Mouse (Mus musculus) lung, embryonic 15.5 days (tissue): ENCODE data around the gene Rbm38. TPM values are rescaled to one million over a fixed set of nuclear protein-coding genes. Genes with fewer than 3 reads are reported as not detected.
A peak's percentile ranks its signal among the peaks of the same experiment; 100 is the strongest.

Source experiments
- ATAC-seq: fragments of 200-750 bp; cut with Nextera tagmentation; 2 replicates; pipeline ENCODE4 v1.8.0; 2017; ENCODE audit warnings: moderate number of reproducible peaks, borderline replicate concordance; ENCODE audit not compliant: low FRiP score, low TSS enrichment; ENCODE audit errors: extremely low read depth
- H3K27ac ChIP-seq: fragments of 300-500 bp; sonication (generic); 2 replicates; pipeline ENCODE4 v1.5.1; 2015; ENCODE audit warnings: moderate library complexity, mild to moderate bottlenecking, inconsistent platforms
- H3K27me3 ChIP-seq: fragments of 300-500 bp; sonication (generic); 2 replicates; pipeline ENCODE4 v1.6.1; 2015; ENCODE audit warnings: inconsistent platforms
- H3K36me3 ChIP-seq: fragments of 300-500 bp; sonication (generic); 2 replicates; pipeline ENCODE4 v1.6.1; 2015; ENCODE audit warnings: inconsistent platforms
- H3K4me1 ChIP-seq: fragments of 300-500 bp; sonication (generic); 2 replicates; pipeline ENCODE4 v1.6.1; 2015; ENCODE audit warnings: inconsistent platforms
- H3K4me2 ChIP-seq: fragments of 300-500 bp; sonication (generic); 2 replicates; pipeline ENCODE4 v1.6.1; 2015; ENCODE audit warnings: inconsistent platforms, mild to moderate bottlenecking, moderate library complexity
- H3K4me3 ChIP-seq: fragments of 300-500 bp; sonication (generic); 2 replicates; pipeline ENCODE4 v1.5.1; 2015; ENCODE audit warnings: mild to moderate bottlenecking, inconsistent platforms
- H3K9ac ChIP-seq: fragments of 300-500 bp; sonication (generic); 2 replicates; pipeline ENCODE4 v1.6.1; 2015; ENCODE audit warnings: inconsistent platforms
- H3K9me3 ChIP-seq: fragments of 300-500 bp; sonication (generic); 2 replicates; pipeline ENCODE4 v1.6.1; 2016; ENCODE audit warnings: inconsistent platforms
- WGBS: fragments of 180-500 bp; shearing (Covaris S2); methylation state at CpG from one replicate; pipeline ENCODE4 v1.1.7; 2015; 5-methylcytosine and 5-hydroxymethylcytosine counted together
- polyA plus RNA-seq: library from polyadenylated mRNA; unstranded; fragments of >200 nt; fragmentation: Nextera tagmentation; extraction: Ambion mirVana; gene quantifications from 2 replicates; pipeline ENCODE4 v1.2.1, GENCODE M21; 2015

Gene Rbm38
- 32.0 and 33.3 TPM in 2 replicates for polyA plus RNA-seq

- Histone ChIP-seq H3K9ac (peak within 1 kb of the TSS; percentile 25), H3K36me3 (no peaks in the 10 kb centered on the region), H3K4me3 (peak within 1 kb of the TSS; percentile 63), H3K9me3 (no peaks in the 10 kb centered on the region), H3K4me2 (peak within 1 kb of the TSS; percentile 92), H3K4me1 (peaks cover 56% of the 10 kb centered on the region), H3K27ac (no peak within 1 kb of the TSS), H3K27me3 (peaks cover 11% of the 10 kb centered on the region)
- WGBS: 40% methylated on average over 11 of the region's 11 CpGs
- ATAC-seq: no peak
These were observed at the start of gene Rbm38 for GRCm38 (mm10) chr2:173020430-173020829. Gene Rbm38 (plus strand): TSS chr2:173020498.

- H3K4me3 ChIP-seq: no peak overlapping the region
- H3K4me2 ChIP-seq: no peak overlapping the region
- ATAC-seq: no peak
- no peaks in the 10 kb centered on the region for H3K27me3 ChIP-seq
- 0 out of 2 replicates have a peak, but pooled peaks cover 3% of the 10 kb centered on the region for H3K4me1 ChIP-seq
- no peak overlapping the region for H3K27ac ChIP-seq
- WGBS: 85% methylated on average over 2 of the region's 2 CpGs
- H3K9ac ChIP-seq: no peak overlapping the region
- no peaks in the 10 kb centered on the region for H3K36me3 ChIP-seq
- no peaks in the 10 kb centered on the region for H3K9me3 ChIP-seq
These were observed 48.4 kb upstream of the Rbm38 start for GRCm38 (mm10) chr2:172971865-172972264.

- Histone ChIP-seq H3K27me3 (no peaks in the 10 kb centered on the region), H3K4me1 (0 out of 2 replicates have a peak, but pooled peaks cover 14% of the 10 kb centered on the region), H3K4me2 (no peak overlapping the region), H3K36me3 (no peaks in the 10 kb centered on the region), H3K9me3 (no peaks in the 10 kb centered on the region), H3K4me3 (no peak overlapping the region), H3K9ac (no peak overlapping the region), H3K27ac (no peak overlapping the region)
- ATAC-seq: no peak
- 10% methylated on average over 7 of the region's 7 CpGs for WGBS
These were observed 46.3 kb upstream of the Rbm38 start for GRCm38 (mm10) chr2:172973806-172974565.

GRCm38 (mm10) chr2:172974701-172975100 is 45.6 kb upstream of the Rbm38 start:
- H3K36me3 ChIP-seq: no peaks in the 10 kb centered on the region
- H3K9me3 ChIP-seq: no peaks in the 10 kb centered on the region
- 34% methylated on average over 7 of the region's 7 CpGs for WGBS
- H3K9ac ChIP-seq: no peak overlapping the region
- 0 out of 2 replicates have a peak, but pooled peaks cover 14% of the 10 kb centered on the region for H3K4me1 ChIP-seq
- no peaks in the 10 kb centered on the region for H3K27me3 ChIP-seq
- no peak overlapping the region for H3K27ac ChIP-seq
- no peak overlapping the region for H3K4me2 ChIP-seq
- no peak for ATAC-seq
- no peak overlapping the region for H3K4me3 ChIP-seq

GRCm38 (mm10) chr2:172975159-172975558 is 45.1 kb upstream of the Rbm38 start:
- H3K27me3 ChIP-seq: no peaks in the 10 kb centered on the region
- 73% methylated on average over 6 of the region's 6 CpGs for WGBS
- no peak for ATAC-seq
- no peaks in the 10 kb centered on the region for H3K36me3 ChIP-seq
- no peak overlapping the region for H3K9ac ChIP-seq
- H3K9me3 ChIP-seq: no peaks in the 10 kb centered on the region
- no peak overlapping the region for H3K4me3 ChIP-seq
- 0 out of 2 replicates have a peak, but pooled peaks cover 14% of the 10 kb centered on the region for H3K4me1 ChIP-seq
- H3K27ac ChIP-seq: no peak overlapping the region
- no peak overlapping the region for H3K4me2 ChIP-seq

- 19% methylated on average over 7 of the region's 7 CpGs for WGBS
- Histone ChIP-seq H3K36me3 (no peaks in the 10 kb centered on the region), H3K27me3 (no peaks in the 10 kb centered on the region), H3K9me3 (no peaks in the 10 kb centered on the region), H3K4me1 (0 out of 2 replicates have a peak, but pooled peaks cover 14% of the 10 kb centered on the region), H3K4me3 (no peak overlapping the region), H3K27ac (no peak overlapping the region), H3K4me2 (peak overlapping the region; percentile 29), H3K9ac (no peak overlapping the region)
- 0 out of 2 replicates have a peak, but pooled peaks have one; percentile 43 for ATAC-seq
These were observed 43.5 kb upstream of the Rbm38 start for GRCm38 (mm10) chr2:172976661-172977238.

GRCm38 (mm10) chr2:172977409-172978130 is 42.7 kb upstream of the Rbm38 start, which contains the start of gene Spo11:
Gene Spo11 (plus strand): TSS chr2:172977700.
- H3K4me3 ChIP-seq: no peak within 1 kb of the TSS

GRCm38 (mm10) chr2:172978131-172978633 is 42.1 kb upstream of the Rbm38 start:
- Histone ChIP-seq H3K4me1 (0 out of 2 replicates have a peak, but pooled peaks cover 14% of the 10 kb centered on the region), H3K36me3 (no peaks in the 10 kb centered on the region), H3K9ac (no peak overlapping the region), H3K27ac (no peak overlapping the region), H3K27me3 (no peaks in the 10 kb centered on the region), H3K4me2 (no peak overlapping the region; the same call in 1 of the 2 replicates), H3K9me3 (no peaks in the 10 kb centered on the region), H3K4me3 (no peak overlapping the region)
- 45% methylated on average over 4 of the region's 4 CpGs for WGBS
- no peak for ATAC-seq

More at GRCm38 (mm10) chr2:172977409-172978130, 42.7 kb upstream of the Rbm38 start, which contains the start of gene Spo11:
- Histone ChIP-seq H3K4me1 (0 out of 2 replicates have a peak, but pooled peaks cover 14% of the 10 kb centered on the region), H3K27me3 (no peaks in the 10 kb centered on the region), H3K4me2 (peak within 1 kb of the TSS; percentile 29), H3K9ac (no peak within 1 kb of the TSS), H3K9me3 (no peaks in the 10 kb centered on the region), H3K27ac (no peak within 1 kb of the TSS), H3K36me3 (no peaks in the 10 kb centered on the region)
- 19% methylated on average over 14 of the region's 14 CpGs for WGBS
- peak; percentile 40; the same call in 1 of the 2 replicates for ATAC-seq

- 94% methylated on average over 36 of the region's 43 CpGs for WGBS
These were observed 40.5 kb upstream of the Rbm38 start for GRCm38 (mm10) chr2:172979666-172980345.

GRCm38 (mm10) chr2:172982776-172983561 is 37.3 kb upstream of the Rbm38 start:
- Histone ChIP-seq H3K9me3 (no peaks in the 10 kb centered on the region), H3K4me3 (no peak overlapping the region), H3K27ac (no peak overlapping the region), H3K36me3 (no peaks in the 10 kb centered on the region), H3K9ac (no peak overlapping the region), H3K4me2 (no peak overlapping the region), H3K4me1 (0 out of 2 replicates have a peak, but pooled peaks cover 1% of the 10 kb centered on the region), H3K27me3 (no peaks in the 10 kb centered on the region)
- no peak for ATAC-seq
- 43% methylated on average over 9 of the region's 9 CpGs for WGBS

More at GRCm38 (mm10) chr2:172979666-172980345, 40.5 kb upstream of the Rbm38 start:
- H3K9me3 ChIP-seq: no peaks in the 10 kb centered on the region
- ATAC-seq: no peak; the same call in 1 of the 2 replicates
- H3K4me3 ChIP-seq: no peak overlapping the region
- 0 out of 2 replicates have a peak, but pooled peaks cover 14% of the 10 kb centered on the region for H3K4me1 ChIP-seq
- no peak overlapping the region for H3K4me2 ChIP-seq
- no peak overlapping the region for H3K9ac ChIP-seq
- no peak overlapping the region for H3K27ac ChIP-seq
- no peaks in the 10 kb centered on the region for H3K27me3 ChIP-seq
- H3K36me3 ChIP-seq: no peaks in the 10 kb centered on the region
